Mouse (Mus musculus) right cerebral cortex, postnatal 4 days (tissue): ENCODE results near the gene Ffar2.
"Not testable (repeated sequence)": the region's sequence is repeated elsewhere in the genome, so short reads cannot be mapped to it uniquely, and the experiment has no call there.

Source experiments
- DNase-seq: peaks from one replicate; pipeline ENCODE4 v3.0.0-alpha.2; 2022

The Ffar2 gene

DNA sequence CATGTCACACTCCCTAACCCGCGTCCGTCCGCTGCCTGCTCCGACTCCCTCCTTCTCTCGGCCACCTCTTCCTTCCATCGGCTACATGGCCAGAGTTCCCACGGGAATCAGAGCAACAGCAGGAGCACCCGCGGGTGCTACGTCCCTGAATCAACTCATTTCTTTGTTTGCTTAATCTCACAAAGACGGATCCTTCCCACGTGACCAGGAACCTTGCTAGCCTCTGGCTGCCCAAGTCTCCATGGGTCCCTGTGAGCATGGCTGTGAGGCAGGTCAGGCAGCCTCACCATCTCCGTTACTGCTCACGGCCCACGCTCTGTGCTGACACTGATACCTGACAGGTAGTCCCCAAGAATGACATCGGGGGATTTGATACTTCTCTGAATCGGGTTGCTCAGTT, at the start of gene Ffar2:
Ffar2 (minus strand) TSS at position 101 of the 400 bp plus-strand sequence.
- DNase-seq, result no peak

DNA sequence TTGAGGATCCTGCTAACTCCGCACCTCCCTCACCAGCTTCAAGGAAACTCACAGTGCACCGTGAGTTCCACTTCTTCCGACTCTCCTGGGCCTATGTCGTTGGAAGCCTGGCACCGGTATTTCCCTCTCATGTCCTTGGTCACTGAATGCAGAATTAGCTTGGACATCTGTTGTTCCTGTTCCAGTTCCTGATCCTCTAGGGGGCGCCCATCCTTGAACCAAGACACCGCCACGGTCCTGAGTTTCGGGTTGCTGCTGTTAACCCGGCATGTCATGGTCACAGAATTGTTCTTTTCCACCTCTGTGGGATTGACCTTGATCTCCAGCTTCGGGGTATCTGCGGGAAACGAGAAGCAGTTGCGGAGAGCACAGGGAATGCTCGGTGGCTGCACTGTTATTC, 49.5 kb upstream of the Ffar2 start:
- peak; percentile 74 for DNase-seq

DNA sequence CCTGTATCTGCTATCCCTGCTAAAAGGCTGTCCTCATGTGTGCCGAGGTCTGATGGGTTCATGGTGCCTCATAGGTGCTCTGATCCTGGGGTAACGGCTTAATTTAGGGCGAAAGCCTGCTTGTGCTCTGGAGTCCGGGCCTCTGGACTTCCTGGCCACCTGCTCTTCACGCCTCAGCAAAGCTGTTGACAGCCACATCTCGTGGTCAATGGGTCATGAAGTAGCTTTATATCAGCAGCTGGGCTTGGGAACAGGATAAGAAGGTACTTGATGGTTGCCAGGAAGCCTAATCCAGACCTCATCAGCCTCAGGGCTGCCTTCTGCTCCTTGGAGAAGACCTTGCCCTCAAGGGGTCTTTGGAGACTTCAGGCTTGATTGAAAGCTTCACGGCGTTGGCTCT, 39.8 kb upstream of the Ffar2 start:
- DNase-seq, result no peak

DNA sequence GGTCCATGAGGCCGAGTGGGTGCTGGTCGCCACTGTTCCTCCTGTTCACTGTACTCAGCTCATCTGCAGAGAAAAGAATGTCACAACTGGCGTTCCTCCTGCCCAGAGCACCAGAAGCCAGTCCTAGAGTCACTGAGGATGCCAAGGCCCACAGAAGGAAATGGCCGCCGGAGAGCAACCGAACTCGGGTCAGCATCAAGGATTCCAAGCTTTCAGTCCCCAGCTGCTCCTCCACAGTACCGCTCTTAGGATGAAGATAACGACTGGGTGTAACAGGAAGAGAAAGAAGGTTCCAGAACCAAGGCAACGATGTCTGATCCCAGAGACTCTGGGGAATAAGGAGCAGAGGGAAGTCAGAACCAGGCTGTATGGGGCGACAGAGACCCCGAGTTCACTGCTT, 37.9 kb upstream of the Ffar2 start, which contains the start of gene Ffar1:
Ffar1 (minus strand) TSS at position 101 of the 400 bp plus-strand sequence.
- DNase-seq, result no peak

DNA sequence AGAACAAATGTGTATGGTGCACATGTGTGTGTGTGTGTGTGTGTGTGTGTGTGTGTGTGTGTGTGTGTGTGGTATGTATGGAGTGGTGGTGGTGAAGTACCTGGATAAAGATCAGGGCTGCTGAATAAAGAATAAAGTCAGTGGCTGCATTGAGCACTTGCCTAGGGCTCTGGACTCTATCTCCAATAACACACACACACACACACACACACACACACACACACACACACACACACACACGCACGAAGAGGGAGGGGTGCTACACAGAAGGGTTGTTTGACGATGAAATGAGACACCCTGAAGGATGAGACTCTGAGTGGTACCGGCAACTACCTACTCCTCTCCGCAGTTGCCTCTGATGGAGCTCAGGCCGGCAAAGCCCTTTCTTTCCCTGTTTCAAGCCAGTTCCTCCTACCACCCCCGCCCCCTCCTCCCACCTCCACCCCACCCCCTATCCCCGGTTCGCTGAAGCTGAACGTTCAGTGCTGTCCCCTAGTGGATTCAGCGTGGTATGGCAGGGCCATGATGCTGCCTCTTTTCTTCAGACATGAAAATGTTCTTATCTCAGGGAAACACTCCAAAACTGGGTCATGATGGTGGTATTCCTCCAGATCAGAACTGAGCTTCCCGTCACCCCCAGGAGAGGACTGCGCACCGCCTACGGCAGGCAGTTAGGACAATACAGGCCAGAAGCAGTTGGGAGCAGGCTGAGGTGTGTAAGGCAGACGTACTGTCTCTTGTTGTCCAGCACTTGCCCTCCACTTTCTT, 36.2 kb upstream of the Ffar2 start:
- peak; percentile 70 for DNase-seq

DNA sequence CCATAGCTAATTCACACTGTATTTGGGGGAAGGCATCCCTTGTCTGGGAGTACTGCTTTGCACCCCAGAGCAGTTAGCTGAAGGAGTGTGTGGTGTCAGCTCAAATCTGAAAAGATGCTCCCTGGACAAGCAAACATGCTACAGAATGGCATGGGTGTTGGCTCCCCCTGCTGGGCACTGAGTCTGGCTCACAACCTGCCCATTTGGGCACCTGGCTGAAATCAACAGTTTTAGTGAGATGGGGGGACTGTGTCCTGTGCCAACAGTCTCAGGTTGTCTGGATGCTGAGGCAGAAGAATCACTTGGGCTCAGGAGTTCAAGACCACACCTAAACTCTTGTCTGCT, 35.7 kb upstream of the Ffar2 start:
- peak; percentile 83 for DNase-seq

DNA sequence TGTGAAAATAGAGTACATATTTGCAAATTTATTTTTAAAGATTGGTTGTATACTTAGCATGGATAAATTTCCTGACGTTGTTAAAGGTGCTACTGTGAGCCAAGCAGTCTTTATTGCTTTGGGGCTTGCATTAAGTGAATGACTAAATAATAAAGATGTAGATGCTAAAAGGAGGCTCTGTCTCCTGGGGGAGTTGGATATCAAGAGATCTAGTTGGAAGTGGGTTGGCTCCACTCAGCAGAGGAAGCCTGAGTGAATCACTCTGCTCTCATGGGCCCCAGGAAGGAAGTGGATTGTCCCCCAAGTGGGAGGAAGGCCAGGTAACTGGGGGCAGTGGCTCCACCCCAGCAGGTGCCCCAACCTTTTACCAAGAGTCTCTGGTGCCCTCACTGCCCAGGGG, 34.2 kb upstream of the Ffar2 start:
- no peak for DNase-seq

DNA sequence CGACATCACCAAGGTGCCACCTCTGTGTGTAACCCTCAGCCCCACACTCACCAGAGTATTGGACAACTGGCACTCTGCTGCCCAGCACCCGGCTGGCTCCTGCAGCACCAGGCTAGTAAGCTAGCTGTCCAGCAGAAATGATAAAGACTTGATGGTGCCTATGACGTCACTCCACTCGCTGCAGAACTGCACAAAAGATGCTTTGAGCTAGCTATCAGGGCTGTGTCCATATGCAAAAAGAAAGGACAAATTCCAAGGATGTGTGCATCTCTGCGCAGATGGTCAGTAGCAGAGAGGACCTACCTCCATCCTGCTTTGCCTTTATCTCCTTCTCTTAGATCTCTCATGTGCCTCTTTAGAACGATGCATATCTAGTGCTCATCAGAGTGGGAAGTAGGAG, 32.5 kb upstream of the Ffar2 start, which contains the start of gene Ffar3:
Ffar3 (minus strand) TSS at position 101 of the 400 bp plus-strand sequence.
- DNase-seq, result no peak

DNA sequence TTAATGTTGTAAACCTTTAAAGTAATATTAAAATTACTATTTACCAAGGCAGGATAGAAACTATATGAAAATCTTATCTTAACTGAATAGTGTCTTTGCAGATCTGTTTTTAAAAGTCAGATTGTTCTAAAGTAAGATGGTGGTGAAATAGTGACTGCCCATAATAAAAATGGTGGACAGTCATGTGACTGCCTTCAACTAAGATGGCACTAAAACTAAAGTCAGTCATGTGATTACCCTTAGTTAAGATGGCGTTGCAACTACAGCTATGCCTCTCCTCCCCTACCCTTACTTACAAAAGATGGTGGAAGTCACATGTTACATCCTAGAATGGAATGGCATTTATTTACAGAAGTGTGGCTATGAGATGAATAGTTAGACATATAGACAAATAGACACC, 27.8 kb upstream of the Ffar2 start:
- DNase-seq, result no peak

DNA sequence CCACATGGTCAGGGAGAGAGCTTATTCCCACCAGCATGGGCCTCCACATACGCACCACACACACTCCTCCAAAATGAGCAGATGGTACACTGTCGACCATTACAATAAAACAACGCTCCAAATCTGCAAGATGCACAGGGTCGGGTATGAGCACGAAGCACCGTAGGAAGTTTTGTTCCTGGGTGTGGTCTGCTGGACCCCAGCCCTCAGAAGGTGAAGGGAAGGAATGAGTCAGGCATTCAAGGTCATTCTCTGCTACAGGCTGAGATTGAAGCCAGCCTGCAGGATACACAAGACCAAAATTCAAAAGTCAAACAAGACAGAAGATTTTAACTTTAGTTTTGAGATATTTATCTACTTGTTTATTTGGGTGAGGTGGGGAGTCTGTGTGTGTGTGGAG, 24.4 kb upstream of the Ffar2 start:
- no peak for DNase-seq

DNA sequence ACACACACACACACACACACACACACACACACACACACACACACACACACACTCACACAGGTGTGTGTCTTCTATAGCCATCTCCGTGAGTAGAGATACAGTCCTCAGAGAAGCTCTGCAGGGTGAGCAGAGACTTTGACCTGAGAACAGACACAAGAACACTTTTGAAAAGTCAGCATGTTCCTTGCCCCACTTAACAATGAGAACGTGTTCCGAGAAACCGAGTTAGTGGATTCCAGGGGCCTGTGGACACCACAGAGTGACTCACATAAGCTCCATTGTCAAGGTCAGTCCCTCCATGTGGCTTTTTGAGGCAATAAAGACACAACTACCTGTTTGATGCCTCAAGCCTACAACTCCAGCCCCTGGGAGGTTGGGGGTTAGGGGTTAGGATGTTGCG, 23.8 kb upstream of the Ffar2 start:
- no peak for DNase-seq

DNA sequence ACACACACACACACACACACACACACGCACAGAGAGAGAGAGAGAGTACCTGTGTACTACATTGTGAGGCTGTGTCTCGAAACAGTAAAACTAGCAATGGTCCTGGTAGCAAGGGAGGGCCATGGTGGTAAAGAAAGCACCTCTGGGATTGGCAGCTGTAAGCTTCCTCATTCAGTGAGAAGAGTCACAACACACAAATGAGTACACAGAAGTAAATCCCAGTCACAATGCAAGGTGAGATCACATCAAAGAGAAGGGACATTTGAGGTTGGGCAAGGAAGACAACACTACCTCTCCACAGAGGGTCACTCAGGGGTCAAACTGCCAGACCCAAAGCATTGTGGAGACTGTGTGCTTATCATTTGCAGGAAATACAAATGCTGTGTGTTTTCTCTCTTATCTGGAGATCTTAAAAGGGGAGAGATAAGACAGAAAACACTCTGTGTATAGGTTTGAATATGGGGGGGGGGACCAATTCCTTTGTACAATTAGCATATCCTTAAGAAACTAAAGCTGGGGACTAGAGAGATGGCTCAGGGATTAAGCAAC, 23.0 kb upstream of the Ffar2 start:
- no peak for DNase-seq

DNA sequence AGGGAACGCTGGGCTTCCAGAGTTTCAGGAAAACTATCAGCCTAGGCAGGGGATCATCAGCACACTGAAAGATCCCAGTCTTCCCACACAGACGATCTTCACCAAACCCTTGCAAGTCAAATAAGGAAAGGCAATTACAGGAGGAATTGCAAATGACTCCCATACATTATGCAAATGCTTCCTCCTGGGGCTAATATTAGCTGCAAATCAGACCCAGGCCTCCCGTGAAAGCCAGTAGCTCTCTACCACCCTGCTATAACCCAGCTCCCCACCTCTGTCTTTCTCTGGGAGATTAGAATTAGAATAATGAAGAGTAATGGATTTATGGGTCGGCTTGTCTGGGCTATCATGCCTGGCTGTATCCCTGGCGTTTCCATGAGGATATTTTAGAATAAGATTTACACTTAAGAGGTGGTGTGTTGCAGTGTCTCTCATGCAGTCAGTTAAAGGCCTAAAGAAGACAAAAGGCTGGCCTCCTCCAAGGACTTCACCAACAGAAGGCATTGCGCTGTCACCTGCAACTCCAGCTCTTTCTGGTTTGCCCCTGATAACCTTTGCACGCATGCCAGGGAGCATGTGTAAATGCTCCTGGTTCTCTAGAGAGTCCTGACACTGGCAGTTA, 21.2 kb upstream of the Ffar2 start:
- no peak for DNase-seq

DNA sequence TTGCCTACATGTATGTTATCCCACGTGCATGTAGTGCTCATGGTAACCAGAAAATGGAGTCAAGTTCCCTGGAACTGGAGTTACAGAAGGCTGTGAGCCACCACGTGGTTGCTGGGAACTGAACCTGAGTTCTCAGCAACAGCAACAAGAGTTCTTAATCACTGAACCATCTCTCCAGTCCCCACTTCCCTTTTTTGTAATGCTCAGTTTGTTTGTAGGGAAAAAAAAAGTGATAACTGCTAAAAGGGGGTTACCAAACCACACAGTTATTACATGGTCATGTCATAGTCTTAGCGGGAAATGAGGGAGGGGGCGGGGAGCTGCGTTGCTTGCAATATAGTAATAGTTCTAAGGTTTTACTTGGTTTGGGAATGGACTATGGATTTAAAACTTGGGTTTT, 18.5 kb upstream of the Ffar2 start:
- no peak for DNase-seq

DNA sequence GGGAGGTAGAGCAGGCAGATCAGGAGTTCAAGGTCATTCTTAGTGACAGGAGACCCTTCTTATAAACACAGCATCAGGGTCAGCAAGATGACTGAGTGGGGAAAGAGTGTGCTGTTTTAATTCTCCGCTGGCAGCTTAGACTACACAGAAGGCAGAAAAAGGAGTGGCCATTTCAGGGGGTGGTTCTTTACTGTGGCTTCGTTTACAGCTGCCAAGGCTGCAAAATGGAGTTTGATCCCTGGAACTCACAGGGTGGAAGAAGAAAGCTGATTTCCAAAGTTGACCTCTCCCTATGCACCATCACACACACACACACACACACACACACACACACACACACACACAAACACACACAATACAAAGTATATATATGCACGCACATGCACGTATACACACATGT, 17.8 kb upstream of the Ffar2 start:
- DNase-seq, result no peak

DNA sequence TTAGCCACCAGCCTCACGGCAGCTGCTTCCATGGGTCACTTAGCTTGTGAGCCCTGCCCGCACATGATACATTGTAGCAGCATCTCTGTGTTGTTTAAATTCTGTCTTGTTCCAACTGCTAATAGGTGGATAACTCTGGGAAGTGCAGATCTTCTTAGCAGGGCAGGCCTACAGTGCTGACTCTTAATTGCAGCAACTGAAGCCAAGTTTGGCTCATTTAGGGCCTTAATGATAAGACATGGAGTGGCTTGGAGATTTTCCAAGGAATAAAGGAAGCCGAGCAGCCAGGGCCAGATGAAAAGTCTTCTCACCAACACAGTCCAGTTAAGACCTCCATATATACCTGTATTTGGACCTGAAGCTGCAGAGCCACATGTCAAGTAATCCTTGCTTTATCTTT, 16.7 kb upstream of the Ffar2 start:
- DNase-seq, result no peak

DNA sequence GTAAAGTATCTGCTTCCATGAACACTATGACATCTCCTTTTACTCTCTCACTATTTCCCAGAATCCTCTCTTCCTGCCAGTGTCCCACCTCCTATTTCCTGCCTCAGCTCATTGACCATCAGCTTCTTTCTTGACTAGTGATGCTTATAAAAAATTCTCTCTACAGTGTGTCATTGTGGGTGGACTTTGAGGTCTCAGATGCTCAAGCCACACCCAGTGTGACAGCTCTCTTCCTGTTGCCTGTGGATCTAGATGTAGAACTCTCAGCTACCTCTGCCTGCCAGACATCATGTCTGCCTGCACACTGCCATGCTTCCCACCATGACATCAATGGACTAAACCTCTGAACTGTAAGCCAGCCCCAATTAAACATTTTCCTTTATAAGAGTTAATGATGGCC, 13.7 kb upstream of the Ffar2 start:
- DNase-seq, result no peak

DNA sequence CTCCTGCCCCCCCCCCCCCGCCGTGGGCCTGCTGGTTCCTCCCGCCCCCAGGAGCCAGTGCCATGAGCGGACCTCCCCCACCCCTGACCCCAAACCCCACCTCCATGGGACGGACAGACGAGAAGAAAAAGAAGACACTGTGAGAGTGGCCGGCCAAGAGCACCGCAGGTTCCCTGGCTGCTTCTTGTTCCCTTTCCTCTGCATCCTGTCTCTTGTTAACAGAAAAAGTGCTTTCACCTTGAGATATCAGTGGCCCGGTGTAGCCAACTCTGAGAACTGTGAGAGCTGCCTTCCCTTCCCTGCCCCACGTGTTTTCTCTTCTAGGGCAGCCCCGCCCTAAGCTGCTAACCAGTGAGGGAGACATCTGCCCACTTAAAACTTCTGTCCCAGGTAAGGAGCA, 9.1 kb upstream of the Ffar2 start:
- not testable (repeated sequence) for DNase-seq

DNA sequence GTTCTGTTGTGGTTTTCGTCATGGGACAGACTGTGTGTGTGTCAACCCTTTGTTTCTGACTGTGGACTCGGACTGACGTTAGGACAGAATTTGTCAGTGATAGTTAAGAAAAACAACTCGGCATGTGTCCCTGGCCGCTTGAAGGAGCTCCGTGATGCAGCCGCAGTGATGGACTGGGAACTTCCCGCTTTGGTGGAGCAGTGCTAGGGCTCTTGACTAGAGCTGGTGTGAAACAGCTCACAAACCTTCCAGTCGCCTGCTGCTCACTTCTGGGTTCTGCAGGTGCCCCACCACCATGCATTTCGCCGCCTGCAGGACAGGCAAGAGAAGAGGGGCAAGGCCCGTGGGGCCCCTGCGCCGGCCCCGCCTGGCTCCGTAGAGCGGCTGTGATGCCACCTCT, 8.7 kb upstream of the Ffar2 start:
- no peak for DNase-seq

DNA sequence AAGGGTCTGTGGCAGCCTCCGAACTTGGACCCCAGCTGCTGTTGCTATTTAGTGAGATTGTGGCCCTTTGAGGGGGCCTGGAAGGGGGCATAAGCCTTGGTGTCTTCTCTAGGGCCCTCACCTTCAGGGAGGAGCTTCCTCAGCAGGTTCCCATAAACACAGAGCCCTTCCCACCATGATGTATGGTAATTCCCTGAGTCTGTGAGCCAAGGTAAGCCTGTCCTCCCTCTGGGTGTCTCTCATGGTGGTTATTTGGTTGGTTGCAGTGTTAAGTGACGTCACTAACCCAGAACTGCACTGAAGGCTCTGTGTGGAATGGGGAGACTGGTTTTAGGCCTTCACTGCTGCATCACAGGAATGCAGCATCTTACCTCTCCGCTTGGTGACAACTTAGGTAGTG, 5.9 kb upstream of the Ffar2 start:
- no peak for DNase-seq

DNA sequence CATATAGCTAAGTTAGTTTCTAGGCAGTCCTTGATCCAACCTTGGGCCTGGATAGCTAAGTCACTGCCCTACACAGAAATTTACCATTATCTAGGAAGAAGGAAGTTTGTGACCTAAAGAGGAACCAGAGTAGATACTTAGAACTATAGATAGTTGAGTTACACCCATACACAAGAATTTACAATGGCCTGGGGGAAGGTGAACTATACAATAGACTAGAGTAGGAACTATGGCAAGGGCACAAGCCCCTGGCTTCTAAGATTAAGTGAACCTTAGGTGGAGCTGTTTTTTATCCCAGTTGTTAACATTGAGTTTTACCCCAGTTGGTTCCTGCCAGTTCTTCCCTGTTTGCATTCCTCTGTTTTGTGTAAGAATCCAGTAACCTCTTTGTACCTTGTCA, 5.3 kb upstream of the Ffar2 start:
- DNase-seq, result not testable (repeated sequence)

DNA sequence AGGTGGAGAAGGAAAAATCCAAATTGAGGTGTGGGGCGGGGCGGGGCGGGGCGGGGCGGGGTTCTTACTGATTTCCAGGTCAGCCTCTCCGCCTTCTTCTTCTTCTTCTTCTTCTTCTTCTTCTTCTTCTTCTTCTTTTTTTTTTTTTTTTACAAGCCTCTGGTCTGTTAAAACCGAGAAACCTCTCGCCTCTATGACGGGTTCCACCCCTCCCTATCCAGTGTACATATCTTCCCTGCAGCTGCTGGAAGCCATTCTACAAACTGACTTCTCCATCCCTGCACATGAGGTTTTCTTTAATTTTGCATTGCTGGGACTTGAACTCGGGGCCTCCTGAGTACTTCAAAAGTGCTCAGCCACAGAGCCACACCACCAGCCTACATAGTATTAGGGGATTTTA, 3.1 kb upstream of the Ffar2 start:
- no peak for DNase-seq

DNA sequence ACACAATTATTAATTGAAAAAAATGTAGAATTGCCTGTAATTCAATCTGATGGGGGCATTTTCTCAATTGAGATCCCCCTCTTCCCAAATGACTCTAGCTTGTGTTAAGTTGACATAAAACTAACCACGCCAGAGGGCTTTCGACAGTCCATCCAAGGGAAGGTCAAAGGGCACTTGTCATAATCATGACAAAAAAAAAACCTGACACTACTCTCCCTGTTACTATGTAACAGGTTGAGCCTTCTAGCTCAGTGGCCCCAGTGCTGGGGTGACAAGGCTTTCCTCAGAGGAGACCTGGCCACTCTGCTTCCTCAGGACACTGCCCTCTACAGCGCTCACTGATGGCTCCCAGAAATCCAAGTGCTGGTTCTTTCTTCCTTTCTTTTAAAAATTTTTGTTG, 731 bp upstream of the Ffar2 start:
- no peak for DNase-seq

DNA sequence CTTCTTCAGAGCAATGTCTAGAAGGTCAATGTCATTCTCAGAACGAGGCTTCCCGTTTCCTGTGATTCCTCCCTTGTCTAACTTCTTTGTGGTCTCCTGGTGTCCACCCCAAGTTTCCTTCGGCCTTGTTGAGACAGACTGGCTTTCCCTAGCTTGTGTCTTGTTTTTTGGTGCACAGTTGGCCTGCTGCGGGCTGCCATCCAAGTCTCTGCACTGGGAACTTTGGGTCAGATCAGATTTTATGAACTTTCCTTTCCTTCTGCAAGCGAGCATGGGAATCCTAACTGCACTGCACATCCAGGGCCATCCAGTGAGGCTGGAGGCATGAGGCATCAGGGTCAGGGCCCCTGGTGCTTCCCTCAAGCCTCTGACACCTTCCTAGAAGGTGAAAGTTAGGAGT, 2.0 kb downstream of the Ffar2 start:
- no peak for DNase-seq
